Mouse (Mus musculus) granulocyte monocyte progenitor cell, adult 5-6 weeks (primary cell): Measurements from ENCODE around the gene C1d. TPM values are rescaled to one million over a fixed set of nuclear protein-coding genes. Genes with fewer than 3 reads are reported as not detected.
"Not testable (repeated sequence)": the region's sequence is repeated elsewhere in the genome, so short reads cannot be mapped to it uniquely, and the experiment has no call there.

Experiments
- ATAC-seq: replicated peaks from 2 replicates; pipeline ENCODE4 v1.8.0; 2016; ENCODE audit warnings: mild to moderate bottlenecking, moderate TSS enrichment, inconsistent platforms; ENCODE audit not compliant: poor library complexity, severe bottlenecking
- total RNA-seq, 2 experiments: library from RNA; stranded (forward) in 1 of 2; stranded (reverse) in 1 of 2; fragments of 200-712, 200-1000 nt in 1 of 2; fragments of >200 nt in 1 of 2; fragmentation: Nextera tagmentation in 1 of 2; gene quantifications; 2 replicates each; pipeline ENCODE4 v1.2.3; 2014 to 2017

C1d gene
- 34.4 and 35.3 TPM in 2 replicates for total RNA-seq (2014; fragmentation: Nextera tagmentation)
- 92.9 and 108 TPM in 2 replicates for total RNA-seq (2017)

- ATAC-seq = peak; percentile 97
Measured at GRCm38 (mm10) chr11:17257443-17257842, at the start of gene C1d. Gene C1d, plus strand, starts transcription at chr11:17257579.

- peak; percentile 86 for ATAC-seq
Measured at GRCm38 (mm10) chr11:17211258-17212140, 45.9 kb upstream of the C1d start, which contains the start of gene Pno1. Gene Pno1, minus strand, starts transcription at chr11:17211568.

GRCm38 (mm10) chr11:17212141-17212495, 45.3 kb upstream of the C1d start:
- ATAC-seq = peak; percentile 67

- ATAC-seq = no peak
Measured at GRCm38 (mm10) chr11:17212903-17213509, 44.4 kb upstream of the C1d start.

GRCm38 (mm10) chr11:17215475-17215874, 41.9 kb upstream of the C1d start:
- no peak for ATAC-seq

GRCm38 (mm10) chr11:17221126-17221525, 36.3 kb upstream of the C1d start:
- ATAC-seq = 0 out of 2 replicates have a peak, but pooled peaks have one; percentile 25

- no peak for ATAC-seq
Measured at GRCm38 (mm10) chr11:17232792-17233191, 24.6 kb upstream of the C1d start.

GRCm38 (mm10) chr11:17236449-17237037, 20.8 kb upstream of the C1d start:
- no peak for ATAC-seq

- not testable (repeated sequence) for ATAC-seq
Measured at GRCm38 (mm10) chr11:17238598-17238997, 18.8 kb upstream of the C1d start.

GRCm38 (mm10) chr11:17248715-17249114, 8.7 kb upstream of the C1d start:
- ATAC-seq = no peak

- ATAC-seq = no peak
Measured at GRCm38 (mm10) chr11:17256813-17257365, 490 bp upstream of the C1d start.

GRCm38 (mm10) chr11:17257861-17258260, 482 bp downstream of the C1d start:
- ATAC-seq = peak; percentile 73

- no peak for ATAC-seq
Measured at GRCm38 (mm10) chr11:17267176-17267575, 9.8 kb downstream of the C1d start.

- ATAC-seq = no peak
Measured at GRCm38 (mm10) chr11:17268801-17269200, 11.4 kb downstream of the C1d start.

GRCm38 (mm10) chr11:17279959-17280358, 22.6 kb downstream of the C1d start:
- peak; percentile 87 for ATAC-seq

- ATAC-seq = peak; percentile 83
Measured at GRCm38 (mm10) chr11:17284055-17284454, 26.7 kb downstream of the C1d start.

- no peak for ATAC-seq
Measured at GRCm38 (mm10) chr11:17288884-17289283, 31.5 kb downstream of the C1d start.

- ATAC-seq = no peak
Measured at GRCm38 (mm10) chr11:17306007-17306891, 48.9 kb downstream of the C1d start.

- no peak for ATAC-seq
Measured at GRCm38 (mm10) chr11:17307457-17307856, 50.1 kb downstream of the C1d start.
